Mouse (Mus musculus): Measurements from ENCODE around the gene Rplp2.
"Not testable (repeated sequence)": the region's sequence is repeated elsewhere in the genome, so short reads cannot be mapped to it uniquely, and the experiment has no call there.

The Rplp2 gene

GRCm38 (mm10) chr7:141443828-141444237 is 3.3 kb upstream of the Rplp2 start, which contains the start of gene Pidd1:
Gene Pidd1 (minus strand): TSS chr7:141444025.
- peak in 1 of 2 experiments; percentile 79 for DNase-seq (ENCODE audit: low spot score in 2 of 2)

GRCm38 (mm10) chr7:141446374-141446773 is 796 bp upstream of the Rplp2 start:
- not testable (repeated sequence) for DNase-seq (ENCODE audit: low spot score in 2 of 2)

- no peak for DNase-seq (ENCODE audit: low spot score in 2 of 2)
Observed at GRCm38 (mm10) chr7:141451928-141452327, 4.8 kb downstream of the Rplp2 start.

GRCm38 (mm10) chr7:141453636-141454035 is 6.5 kb downstream of the Rplp2 start:
- no peak for DNase-seq (ENCODE audit: low spot score in 2 of 2)

- peak; percentile 90 to 98 for DNase-seq (ENCODE audit: low spot score in 2 of 2)
Observed at GRCm38 (mm10) chr7:141454967-141455551, 7.9 kb downstream of the Rplp2 start, which contains the start of gene Pnpla2. Gene Pnpla2 (plus strand): TSS chr7:141455198.

- DNase-seq (ENCODE audit: low spot score in 2 of 2) = peak; percentile 73 to 79
Observed at GRCm38 (mm10) chr7:141455610-141456314, 8.6 kb downstream of the Rplp2 start.

- peak in 1 of 2 experiments; percentile 15 for DNase-seq (ENCODE audit: low spot score in 2 of 2)
Observed at GRCm38 (mm10) chr7:141456739-141457138, 9.6 kb downstream of the Rplp2 start.

- DNase-seq (ENCODE audit: low spot score in 2 of 2) = no peak
Observed at GRCm38 (mm10) chr7:141457236-141457635, 10.1 kb downstream of the Rplp2 start.

GRCm38 (mm10) chr7:141457986-141458660 is 11.0 kb downstream of the Rplp2 start:
- DNase-seq (ENCODE audit: low spot score in 2 of 2) = peak; percentile 47 to 80

GRCm38 (mm10) chr7:141458661-141459060 is 11.5 kb downstream of the Rplp2 start:
- peak in 1 of 2 experiments; percentile 20 for DNase-seq (ENCODE audit: low spot score in 2 of 2)

GRCm38 (mm10) chr7:141459301-141459711 is 12.1 kb downstream of the Rplp2 start:
- peak in 1 of 2 experiments; percentile 14 for DNase-seq (ENCODE audit: low spot score in 2 of 2)

- no peak for DNase-seq (ENCODE audit: low spot score in 2 of 2)
Observed at GRCm38 (mm10) chr7:141460001-141460390, 12.8 kb downstream of the Rplp2 start.

GRCm38 (mm10) chr7:141460391-141461113 is 13.4 kb downstream of the Rplp2 start, which contains the start of gene Cracr2b:
Gene Cracr2b (plus strand): TSS chr7:141461094.
- peak in 1 of 2 experiments; percentile 16 for DNase-seq (ENCODE audit: low spot score in 2 of 2)

- DNase-seq (ENCODE audit: low spot score in 2 of 2) = peak in 1 of 2 experiments; percentile 16
Observed at GRCm38 (mm10) chr7:141461521-141462332, 14.6 kb downstream of the Rplp2 start.

- DNase-seq (ENCODE audit: low spot score in 2 of 2) = no peak
Observed at GRCm38 (mm10) chr7:141462333-141462821, 15.2 kb downstream of the Rplp2 start.

GRCm38 (mm10) chr7:141463824-141464602 is 16.8 kb downstream of the Rplp2 start:
- DNase-seq (ENCODE audit: low spot score in 2 of 2) = peak in 1 of 2 experiments; percentile 27

GRCm38 (mm10) chr7:141464603-141465201 is 17.5 kb downstream of the Rplp2 start:
- DNase-seq (ENCODE audit: low spot score in 2 of 2) = no peak

GRCm38 (mm10) chr7:141465388-141466044 is 18.3 kb downstream of the Rplp2 start:
- no peak for DNase-seq (ENCODE audit: low spot score in 2 of 2)

GRCm38 (mm10) chr7:141466045-141466394 is 18.9 kb downstream of the Rplp2 start:
- no peak for DNase-seq (ENCODE audit: low spot score in 2 of 2)

Data from spleen, postnatal 10 days (tissue).